In genomic region chr17:44432524-44433295, GRCm38 (mm10) we compare ENCODE assay signal across 10 mouse cellular contexts.
DNase-seq lines count a peak whose midpoint lies in the region; ATAC-seq and TF ChIP-seq lines count a peak whose summit lies in the region.
"Had no signal": no experiment of that assay in that cellular context is flagged by ENCODE, and none has a peak within 500 bp of the region (broad histone marks: within the 10 kb centered on the region; RNA-seq: fewer than 3 reads in every experiment).

No protein-coding gene starts in this region.

- no peaks in the 10 kb centered on the region for H3K36me3 ChIP-seq in limb, embryonic 14.5 days (ENCODE audit: control insufficient read depth, insufficient read depth, low read length)
- H3K36me3 ChIP-seq in stomach, embryonic 15.5 days = no peaks in the 10 kb centered on the region
- no peaks in the 10 kb centered on the region for H3K36me3 ChIP-seq in forebrain, embryonic 15.5 days

- no peak overlapping the region for H3K9ac ChIP-seq in limb, embryonic 14.5 days (ENCODE audit: low read depth, low read length, severe bottlenecking)
- H3K9ac ChIP-seq in stomach, embryonic 15.5 days = no peak overlapping the region
- H3K9ac ChIP-seq in forebrain, embryonic 15.5 days (replicated peaks) = no peak overlapping the region

- H3K27me3 ChIP-seq in limb, embryonic 14.5 days (ENCODE audit: control insufficient read depth, insufficient read depth, low read length) = 0 out of 2 replicates have a peak, but pooled peaks cover 12% of the 10 kb centered on the region
- no peaks in the 10 kb centered on the region for H3K27me3 ChIP-seq in stomach, embryonic 15.5 days (replicated peaks)
- H3K27me3 ChIP-seq in forebrain, embryonic 15.5 days = no peaks in the 10 kb centered on the region

- WGBS in limb, embryonic 14.5 days = 0% methylated on average over 4 of the region's 4 CpGs
- 22% methylated on average over 4 of the region's 4 CpGs for WGBS in stomach, embryonic 15.5 days
- 51% methylated on average over 4 of the region's 4 CpGs for WGBS in forebrain, embryonic 15.5 days

- H3K9me3 ChIP-seq in limb, embryonic 14.5 days (ENCODE audit: control insufficient read depth, low read length) = no peaks in the 10 kb centered on the region
- H3K9me3 ChIP-seq in stomach, embryonic 15.5 days = no peaks in the 10 kb centered on the region
- H3K9me3 ChIP-seq in forebrain, embryonic 15.5 days = no peaks in the 10 kb centered on the region

- no peak for TF ChIP-seq POLR2A in limb, embryonic 14.5 days (IDR thresholded peaks at IDR 0.05; ENCODE audit: borderline replicate concordance, extremely low read depth, insufficient read depth, insufficient read length)

- peaks cover 15% of the 10 kb centered on the region for H3K4me1 ChIP-seq in limb, embryonic 14.5 days (ENCODE audit: control insufficient read depth, insufficient read depth, low read length)
- H3K4me1 ChIP-seq in stomach, embryonic 15.5 days = no peaks in the 10 kb centered on the region
- H3K4me1 ChIP-seq in forebrain, embryonic 15.5 days = no peaks in the 10 kb centered on the region

- peak overlapping the region; percentile 48 for H3K27ac ChIP-seq in limb, embryonic 14.5 days (replicated peaks; ENCODE audit: low read depth, low read length)
- no peak overlapping the region for H3K27ac ChIP-seq in stomach, embryonic 15.5 days
- H3K27ac ChIP-seq in forebrain, embryonic 15.5 days (replicated peaks) = no peak overlapping the region

- peak; percentile 91 for ATAC-seq in limb, embryonic 14.5 days (ENCODE audit: low FRiP score, low read depth)
- no peak for ATAC-seq in stomach, embryonic 15.5 days (ENCODE audit: insufficient read depth, low FRiP score, low read depth)
- ATAC-seq in forebrain, embryonic 15.5 days (replicated peaks) = no peak

- peak; percentile 27 for DNase-seq in kidney, postnatal 10 days
- no peak for DNase-seq in kidney, postnatal 36 days
- peak; percentile 58 for DNase-seq in embryo, embryonic 11 days
- peak; percentile 86 for DNase-seq in limb, embryonic 14.5 days (ENCODE audit: low spot score)
- no peak for DNase-seq in layer of hippocampus, adult 9-10 months (ENCODE audit: low spot score)
- no peak for DNase-seq in cerebellum, postnatal 4 days (ENCODE audit: low spot score in 2 of 2)
- DNase-seq: adrenal gland, postnatal 14 days; kidney, postnatal 14 days had no signal

- no peak overlapping the region for H3K4me3 ChIP-seq in limb, embryonic 14.5 days (replicated peaks; ENCODE audit: low read length)
- no peak overlapping the region for H3K4me3 ChIP-seq in stomach, embryonic 15.5 days (replicated peaks)
- H3K4me3 ChIP-seq in forebrain, embryonic 15.5 days = no peak overlapping the region

- peak overlapping the region; percentile 13; the same call in 1 of the 2 replicates for H3K4me2 ChIP-seq in limb, embryonic 14.5 days (replicated peaks; ENCODE audit: low read depth, low read length, severe bottlenecking)
- 0 out of 2 replicates have a peak overlapping the region, but pooled peaks have one; percentile 6 for H3K4me2 ChIP-seq in stomach, embryonic 15.5 days
- no peak overlapping the region for H3K4me2 ChIP-seq in forebrain, embryonic 15.5 days (replicated peaks)

Comparison
In these comparisons a context has a peak if more than half of its experiments do, and no peak if none do; other contexts are left out.
1. DNase-seq: peak in kidney, postnatal 10 days (single experiment), embryo, embryonic 11 days (single experiment) and limb, embryonic 14.5 days (single experiment); none in kidney, postnatal 36 days (0 of 2), layer of hippocampus, adult 9-10 months (single experiment) and cerebellum, postnatal 4 days (0 of 2).